Mouse (Mus musculus) hindbrain, embryonic 15.5 days (tissue): Measurements from ENCODE around the gene Lin7a. TPM values are rescaled to one million over a fixed set of nuclear protein-coding genes. Genes with fewer than 3 reads are reported as not detected.

Experiments
- ATAC-seq: fragments of 200-750 bp; cut with Nextera tagmentation; 2 replicates; pipeline ENCODE4 v1.8.0; 2017; ENCODE audit warnings: low read depth, moderate number of reproducible peaks, moderate TSS enrichment; ENCODE audit not compliant: low FRiP score
- H3K27ac ChIP-seq: fragments of 300-500 bp; sonication (generic); replicated peaks from 2 replicates; pipeline ENCODE4 v1.5.1; 2015; ENCODE audit warnings: mild to moderate bottlenecking, inconsistent platforms
- H3K27me3 ChIP-seq: fragments of 300-500 bp; sonication (generic); 2 replicates; pipeline ENCODE4 v1.6.1; 2015; ENCODE audit warnings: control low read depth, inconsistent platforms
- H3K36me3 ChIP-seq: fragments of 300-500 bp; sonication (generic); 2 replicates; pipeline ENCODE4 v1.6.1; 2015; ENCODE audit warnings: control low read depth, inconsistent platforms
- H3K4me1 ChIP-seq: fragments of 300-500 bp; sonication (generic); replicated peaks from 2 replicates; pipeline ENCODE4 v1.6.1; 2015; ENCODE audit warnings: control low read depth, inconsistent platforms
- H3K4me2 ChIP-seq: fragments of 300-500 bp; sonication (generic); 2 replicates; pipeline ENCODE4 v1.6.1; 2015; ENCODE audit warnings: moderate library complexity, mild to moderate bottlenecking, inconsistent platforms
- H3K4me3 ChIP-seq: fragments of 300-500 bp; sonication (generic); 2 replicates; pipeline ENCODE4 v1.5.1; 2015; ENCODE audit warnings: mild to moderate bottlenecking, inconsistent platforms
- H3K9ac ChIP-seq: fragments of 300-500 bp; sonication (generic); 2 replicates; pipeline ENCODE4 v1.6.1; 2015; ENCODE audit warnings: inconsistent platforms
- H3K9me3 ChIP-seq: fragments of 300-500 bp; sonication (generic); 2 replicates; pipeline ENCODE4 v1.6.1; 2016; ENCODE audit warnings: control low read depth, inconsistent platforms
- WGBS: fragments of 180-500 bp; shearing (Covaris S2); methylation state at CpG from one replicate; pipeline ENCODE4 v1.1.7; 2015; 5-methylcytosine and 5-hydroxymethylcytosine counted together
- polyA plus RNA-seq: library from polyadenylated mRNA; unstranded; fragments of >200 nt; fragmentation: Nextera tagmentation; extraction: Ambion mirVana; gene quantifications from 2 replicates; pipeline ENCODE4 v1.2.1, GENCODE M21; 2015

Gene Lin7a
- polyA plus RNA-seq, 1 experiment from 2014 or later: 35.0 TPM

DNA sequence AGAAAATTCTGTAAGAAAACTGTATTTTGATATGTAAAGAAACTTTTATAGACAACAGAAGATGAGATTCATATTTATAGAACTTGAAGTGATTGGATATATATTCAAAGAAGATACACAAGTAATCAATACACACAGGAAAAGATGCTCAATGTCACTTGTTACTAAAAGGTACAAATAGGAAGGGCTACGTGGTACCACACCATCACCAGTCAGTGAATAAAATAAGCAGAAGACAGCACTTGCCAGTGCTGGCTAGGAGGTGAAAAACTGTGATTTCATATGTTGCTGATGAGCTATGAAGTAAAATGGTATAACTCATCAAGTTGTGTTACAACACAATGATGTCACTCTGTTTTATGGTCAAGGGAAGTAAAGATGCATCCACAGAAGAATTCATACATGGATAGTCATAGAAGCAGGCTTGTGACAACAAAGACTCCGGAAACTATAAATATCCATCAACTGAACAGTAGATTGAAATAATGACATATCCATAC, 25.5 kb upstream of the Lin7a start:
- Histone ChIP-seq H3K27ac (no peak overlapping the region), H3K4me1 (no peaks in the 10 kb centered on the region), H3K9me3 (no peaks in the 10 kb centered on the region), H3K4me2 (no peak overlapping the region), H3K27me3 (no peaks in the 10 kb centered on the region), H3K9ac (no peak overlapping the region), H3K36me3 (no peaks in the 10 kb centered on the region), H3K4me3 (no peak overlapping the region)
- WGBS: 88% methylated on average over 2 of the region's 2 CpGs
- no peak for ATAC-seq

GRCm38 (mm10) chr10:107247001-107247670, 24.4 kb upstream of the Lin7a start:
- Histone ChIP-seq H3K4me3 (no peak overlapping the region), H3K4me2 (no peak overlapping the region), H3K9me3 (no peaks in the 10 kb centered on the region), H3K9ac (no peak overlapping the region), H3K4me1 (no peaks in the 10 kb centered on the region), H3K27ac (no peak overlapping the region), H3K36me3 (no peaks in the 10 kb centered on the region), H3K27me3 (no peaks in the 10 kb centered on the region)
- no peak for ATAC-seq
- 92% methylated on average over 6 of the region's 6 CpGs for WGBS

DNA sequence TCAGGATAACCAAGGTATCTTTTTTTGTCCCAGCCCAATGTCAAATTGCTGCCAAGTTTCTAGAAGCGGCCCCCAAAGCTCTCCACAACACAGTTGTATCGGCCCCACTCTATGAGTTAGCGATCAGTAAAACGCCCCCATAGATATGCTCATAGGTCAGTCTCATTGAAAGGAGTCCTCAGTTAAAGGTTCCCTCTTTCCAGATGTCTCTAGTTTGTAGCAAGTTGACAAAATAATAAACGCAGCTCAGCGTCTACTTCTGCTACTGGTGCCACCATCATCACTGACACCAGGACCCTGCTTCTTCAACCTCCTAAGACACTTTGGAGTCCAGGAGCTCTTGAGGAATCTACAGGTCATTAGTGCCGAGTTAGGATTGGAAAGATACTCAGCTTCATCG, 23.0 kb upstream of the Lin7a start:
- H3K9me3 ChIP-seq: no peaks in the 10 kb centered on the region
- H3K4me1 ChIP-seq: no peaks in the 10 kb centered on the region
- H3K27ac ChIP-seq: no peak overlapping the region
- no peak overlapping the region for H3K4me2 ChIP-seq
- no peaks in the 10 kb centered on the region for H3K36me3 ChIP-seq
- H3K27me3 ChIP-seq: no peaks in the 10 kb centered on the region
- no peak overlapping the region for H3K4me3 ChIP-seq
- no peak overlapping the region for H3K9ac ChIP-seq
- 91% methylated on average over 8 of the region's 8 CpGs for WGBS
- no peak for ATAC-seq

GRCm38 (mm10) chr10:107249056-107249455, 22.4 kb upstream of the Lin7a start:
- Histone ChIP-seq H3K36me3 (no peaks in the 10 kb centered on the region), H3K27me3 (no peaks in the 10 kb centered on the region), H3K4me3 (no peak overlapping the region), H3K4me2 (no peak overlapping the region), H3K27ac (no peak overlapping the region), H3K9ac (no peak overlapping the region), H3K4me1 (no peaks in the 10 kb centered on the region), H3K9me3 (no peaks in the 10 kb centered on the region)
- no peak for ATAC-seq
- WGBS: 90% methylated on average over 7 of the region's 7 CpGs

DNA sequence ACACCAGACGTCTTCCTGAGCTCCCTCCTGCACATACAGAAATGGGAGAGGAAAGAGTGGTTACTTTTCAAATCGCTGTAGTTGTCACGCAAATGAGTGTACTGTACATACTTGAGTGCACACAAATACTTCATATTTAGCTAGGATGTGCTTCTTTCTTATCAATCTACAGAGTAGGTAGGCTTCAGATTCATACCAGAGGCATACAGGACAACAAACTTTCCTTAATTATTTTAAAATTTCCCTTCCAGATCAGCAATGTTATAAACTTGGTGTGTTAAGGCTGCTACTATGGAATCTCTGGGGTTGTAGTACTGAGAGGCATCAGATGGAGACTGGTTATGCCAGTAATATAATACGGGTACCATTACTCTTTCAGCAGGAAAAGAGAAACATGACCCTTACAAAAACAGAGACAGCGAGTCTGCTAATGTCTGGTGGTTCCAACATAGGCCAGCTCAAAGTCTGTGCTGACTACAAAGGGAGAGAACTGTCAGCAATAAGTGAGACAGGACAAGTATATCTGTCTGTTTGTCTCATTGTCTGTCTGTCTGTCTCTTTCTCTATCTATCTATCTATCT, 21.8 kb upstream of the Lin7a start:
- Histone ChIP-seq H3K9me3 (no peaks in the 10 kb centered on the region), H3K4me3 (no peak overlapping the region), H3K27ac (no peak overlapping the region), H3K36me3 (no peaks in the 10 kb centered on the region), H3K4me2 (no peak overlapping the region), H3K9ac (no peak overlapping the region), H3K27me3 (no peaks in the 10 kb centered on the region), H3K4me1 (no peaks in the 10 kb centered on the region)
- ATAC-seq: no peak
- WGBS: 83% methylated on average over 5 of the region's 5 CpGs

DNA sequence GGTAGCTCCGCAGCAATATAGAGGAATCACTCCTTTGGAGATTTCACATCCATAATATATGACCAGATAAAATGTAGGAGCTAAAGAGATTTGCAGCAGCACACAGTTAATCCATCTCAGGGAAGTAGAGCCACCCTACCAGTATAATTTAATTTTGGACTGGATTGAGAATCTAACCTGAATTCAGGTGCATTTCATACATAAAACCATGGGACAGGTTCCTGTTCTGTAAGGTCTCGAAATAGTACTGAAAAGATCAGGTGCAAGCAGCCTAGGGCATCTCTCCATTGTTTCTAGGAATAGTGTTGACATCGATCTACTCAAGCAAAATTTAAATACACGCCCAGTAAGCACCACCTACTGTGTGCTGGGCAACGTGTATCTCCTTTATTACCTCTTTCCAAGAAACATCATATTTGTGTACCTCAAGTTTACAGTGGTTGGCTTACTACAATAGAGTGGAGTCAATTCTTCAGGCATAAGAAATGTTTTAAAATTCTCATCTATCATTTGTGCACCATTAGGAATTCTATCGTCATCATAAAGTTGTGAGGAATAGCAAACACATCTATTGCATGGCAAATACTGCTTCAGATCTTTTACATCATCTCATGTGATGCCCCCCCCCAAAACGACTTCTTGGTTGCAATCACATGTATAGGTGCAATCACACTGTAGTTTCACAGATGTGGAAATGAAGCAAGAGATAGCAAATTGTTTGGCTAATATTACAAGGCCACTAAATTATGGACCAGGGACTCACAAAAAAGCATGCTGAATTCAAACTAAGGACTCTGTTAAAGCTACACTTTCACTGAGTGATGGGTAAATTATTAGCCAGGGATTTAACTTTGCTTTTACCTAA, 20.9 kb upstream of the Lin7a start:
- Histone ChIP-seq H3K4me2 (no peak overlapping the region), H3K27me3 (no peaks in the 10 kb centered on the region), H3K4me3 (no peak overlapping the region), H3K9ac (no peak overlapping the region), H3K9me3 (no peaks in the 10 kb centered on the region), H3K4me1 (no peaks in the 10 kb centered on the region), H3K27ac (no peak overlapping the region), H3K36me3 (no peaks in the 10 kb centered on the region)
- 78% methylated on average over 7 of the region's 7 CpGs for WGBS
- ATAC-seq: no peak

GRCm38 (mm10) chr10:107251271-107251670, 20.2 kb upstream of the Lin7a start:
- H3K9me3 ChIP-seq: no peaks in the 10 kb centered on the region
- no peak for ATAC-seq

GRCm38 (mm10) chr10:107251801-107252502, 19.5 kb upstream of the Lin7a start:
- H3K27me3 ChIP-seq: no peaks in the 10 kb centered on the region
- H3K27ac ChIP-seq: no peak overlapping the region
- no peak overlapping the region for H3K9ac ChIP-seq
- H3K4me3 ChIP-seq: no peak overlapping the region
- no peaks in the 10 kb centered on the region for H3K9me3 ChIP-seq
- no peaks in the 10 kb centered on the region for H3K36me3 ChIP-seq
- 92% methylated on average over 2 of the region's 2 CpGs for WGBS
- ATAC-seq: no peak
- H3K4me1 ChIP-seq: no peaks in the 10 kb centered on the region
- H3K4me2 ChIP-seq: no peak overlapping the region

More at GRCm38 (mm10) chr10:107251271-107251670, 20.2 kb upstream of the Lin7a start:
- Histone ChIP-seq H3K36me3 (no peaks in the 10 kb centered on the region), H3K4me3 (no peak overlapping the region), H3K4me2 (no peak overlapping the region), H3K9ac (no peak overlapping the region), H3K27me3 (no peaks in the 10 kb centered on the region), H3K27ac (no peak overlapping the region), H3K4me1 (no peaks in the 10 kb centered on the region)
- 66% methylated on average over 2 of the region's 2 CpGs for WGBS

GRCm38 (mm10) chr10:107252503-107252815, 19.0 kb upstream of the Lin7a start:
- Histone ChIP-seq H3K27me3 (no peaks in the 10 kb centered on the region), H3K4me1 (no peaks in the 10 kb centered on the region), H3K9me3 (no peaks in the 10 kb centered on the region), H3K27ac (no peak overlapping the region), H3K4me2 (no peak overlapping the region), H3K36me3 (no peaks in the 10 kb centered on the region), H3K9ac (no peak overlapping the region), H3K4me3 (no peak overlapping the region)
- WGBS: 94% methylated on average over 3 of the region's 3 CpGs
- ATAC-seq: no peak

DNA sequence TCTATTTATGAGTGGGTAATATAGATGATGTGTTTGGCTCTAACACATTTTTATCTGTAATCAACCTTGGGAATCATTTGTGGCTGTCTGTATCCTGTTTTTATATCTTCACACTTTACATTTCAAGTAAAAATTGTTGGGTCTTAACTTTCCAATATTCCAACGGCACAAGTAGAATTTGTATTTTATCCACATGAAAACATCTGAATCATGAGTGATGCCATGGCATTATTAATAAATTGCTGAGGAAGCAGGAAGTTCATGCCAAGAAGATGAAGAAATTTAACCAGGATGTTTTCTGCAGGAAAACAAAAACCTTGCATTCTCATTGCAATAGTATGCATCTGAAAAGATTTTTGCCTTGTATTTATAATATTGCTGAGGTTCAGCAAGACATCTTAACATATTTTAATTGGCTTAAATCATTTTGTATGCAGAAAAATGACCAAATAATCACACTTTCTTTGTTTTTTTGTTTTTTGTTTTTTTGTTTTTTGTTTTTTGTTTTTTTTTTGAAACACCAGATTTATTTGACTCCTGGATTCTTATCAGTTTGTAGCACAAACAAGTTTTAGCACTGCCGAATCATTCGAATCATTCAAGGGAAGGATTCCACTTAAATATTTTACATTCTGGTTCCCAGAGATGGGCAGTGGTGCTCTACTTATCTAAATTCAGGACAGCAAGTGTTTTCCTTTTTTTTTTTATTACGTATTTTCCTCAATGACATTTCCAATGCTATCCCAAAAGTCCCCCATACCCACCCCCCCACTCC, 18.1 kb upstream of the Lin7a start:
- no peaks in the 10 kb centered on the region for H3K27me3 ChIP-seq
- 90% methylated on average over 4 of the region's 4 CpGs for WGBS
- ATAC-seq: no peak

GRCm38 (mm10) chr10:107254656-107255055, 16.8 kb upstream of the Lin7a start:
- no peak overlapping the region for H3K27ac ChIP-seq
- ATAC-seq: no peak

More for the DNA sequence above, 18.1 kb upstream of the Lin7a start:
- Histone ChIP-seq H3K9me3 (no peaks in the 10 kb centered on the region), H3K4me3 (no peak overlapping the region), H3K4me1 (no peaks in the 10 kb centered on the region), H3K36me3 (no peaks in the 10 kb centered on the region), H3K27ac (no peak overlapping the region), H3K4me2 (no peak overlapping the region), H3K9ac (no peak overlapping the region)

More at GRCm38 (mm10) chr10:107254656-107255055, 16.8 kb upstream of the Lin7a start:
- Histone ChIP-seq H3K4me1 (no peaks in the 10 kb centered on the region), H3K9ac (no peak overlapping the region), H3K9me3 (no peaks in the 10 kb centered on the region), H3K4me3 (no peak overlapping the region), H3K27me3 (no peaks in the 10 kb centered on the region), H3K36me3 (no peaks in the 10 kb centered on the region), H3K4me2 (no peak overlapping the region)
